Mouse (Mus musculus): ENCODE results near the gene Kcnrg. TPM values are rescaled to one million over a fixed set of nuclear protein-coding genes. Genes with fewer than 3 reads are reported as not detected.

Gene Kcnrg
- polyA plus RNA-seq, 1 experiment from 2014 or later: 0.50 TPM

GRCm38 (mm10) chr14:61647881-61648684 is 40.8 kb downstream of the Kcnrg start:
- Histone ChIP-seq H3K27ac (replicated peaks) (peak overlapping the region; percentile 100), H3K36me3 (replicated peaks) (peaks cover 3% of the 10 kb centered on the region; the same call in 1 of the 2 replicates), H3K9me3 (no peaks in the 10 kb centered on the region), H3K4me1 (peaks cover 7% of the 10 kb centered on the region; the same call in 1 of the 2 replicates), H3K4me3 (peak overlapping the region; percentile 96), H3K27me3 (replicated peaks; ENCODE audit: low read depth, poor library complexity, severe bottlenecking) (no peaks in the 10 kb centered on the region)
- peak; percentile 71 for DNase-seq (ENCODE audit: low spot score)
- WGBS: under 1% methylated on average over 94 of the region's 95 CpGs

GRCm38 (mm10) chr14:61648685-61649504 is 41.6 kb downstream of the Kcnrg start:
- 3% methylated on average over 62 of the region's 62 CpGs for WGBS
- H3K4me3 ChIP-seq: peak overlapping the region; percentile 96
- H3K9me3 ChIP-seq: no peaks in the 10 kb centered on the region
- peaks cover 7% of the 10 kb centered on the region; the same call in 1 of the 2 replicates for H3K4me1 ChIP-seq
- peak; percentile 99 for DNase-seq (ENCODE audit: low spot score)
- H3K27ac ChIP-seq (replicated peaks): peak overlapping the region; percentile 100
- no peaks in the 10 kb centered on the region for H3K27me3 ChIP-seq (replicated peaks; ENCODE audit: low read depth, poor library complexity, severe bottlenecking)
- no peaks in the 10 kb centered on the region for H3K36me3 ChIP-seq (replicated peaks)

GRCm38 (mm10) chr14:61650291-61650960 is 43.2 kb downstream of the Kcnrg start:
- H3K27me3 ChIP-seq (replicated peaks; ENCODE audit: low read depth, poor library complexity, severe bottlenecking): no peaks in the 10 kb centered on the region
- no peak overlapping the region for H3K4me3 ChIP-seq
- no peaks in the 10 kb centered on the region for H3K36me3 ChIP-seq (replicated peaks)
- 42% methylated on average over 9 of the region's 9 CpGs for WGBS
- peaks cover 7% of the 10 kb centered on the region; the same call in 1 of the 2 replicates for H3K4me1 ChIP-seq
- no peak for DNase-seq (ENCODE audit: low spot score)
- no peaks in the 10 kb centered on the region for H3K9me3 ChIP-seq
- no peak overlapping the region for H3K27ac ChIP-seq (replicated peaks)

- Histone ChIP-seq H3K27me3 (replicated peaks; ENCODE audit: low read depth, poor library complexity, severe bottlenecking) (no peaks in the 10 kb centered on the region), H3K4me1 (no peaks in the 10 kb centered on the region), H3K4me3 (no peak overlapping the region), H3K27ac (replicated peaks) (no peak overlapping the region), H3K36me3 (replicated peaks) (no peaks in the 10 kb centered on the region), H3K9me3 (no peaks in the 10 kb centered on the region)
- 34% methylated on average over 2 of the region's 2 CpGs for WGBS
- DNase-seq (ENCODE audit: low spot score): no peak
Measured at GRCm38 (mm10) chr14:61656469-61656868, 49.2 kb downstream of the Kcnrg start.

- Histone ChIP-seq H3K4me3 (no peak overlapping the region), H3K36me3 (replicated peaks) (no peaks in the 10 kb centered on the region), H3K4me1 (no peaks in the 10 kb centered on the region), H3K9me3 (no peaks in the 10 kb centered on the region), H3K27me3 (replicated peaks; ENCODE audit: low read depth, poor library complexity, severe bottlenecking) (no peaks in the 10 kb centered on the region), H3K27ac (replicated peaks) (no peak overlapping the region)
- DNase-seq (ENCODE audit: low spot score): no peak
- WGBS: 91% methylated on average over 1 of the region's 1 CpGs
Measured at GRCm38 (mm10) chr14:61661496-61661895, 54.2 kb downstream of the Kcnrg start.

- Histone ChIP-seq H3K9me3 (no peaks in the 10 kb centered on the region), H3K27me3 (replicated peaks; ENCODE audit: low read depth, poor library complexity, severe bottlenecking) (no peaks in the 10 kb centered on the region), H3K36me3 (replicated peaks) (no peaks in the 10 kb centered on the region), H3K27ac (replicated peaks) (no peak overlapping the region), H3K4me1 (no peaks in the 10 kb centered on the region), H3K4me3 (no peak overlapping the region)
- DNase-seq (ENCODE audit: low spot score): no peak
- 90% methylated on average over 8 of the region's 8 CpGs for WGBS
Measured at GRCm38 (mm10) chr14:61662307-61662706, 55.0 kb downstream of the Kcnrg start.

MicroRNAs within 50 kb of the gene (microRNA counts, 519-probe panel; counts per million panel counts)
- microRNA mmu-miR-15a (6,887 counts per million, percentile 97 among the panel's probes with 10 or more counts), microRNA mmu-miR-16 (7,805 counts per million, percentile 99 among the panel's probes with 10 or more counts)

Small RNA genes within 50 kb of the gene (microRNA-seq; reads per million reads assigned to microRNA genes)
- gene Mir15a (4,385 reads per million, percentile 88 among the genes with 10 or more reads in this experiment), gene Mir16-1 (2,254 reads per million, percentile 83 among the genes with 10 or more reads in this experiment)

Other genes with a start within 250 kb of the Kcnrg start
- 9.7 and 10.5 TPM in 2 replicates for gene Ebpl, start 247.0 kb upstream of the Kcnrg start, polyA plus RNA-seq (2016; fragmentation: Nextera tagmentation; extraction: Ambion mirVana)
- 84.7 and 84.9 TPM in 2 replicates for gene Kpna3, start 167.6 kb upstream of the Kcnrg start, polyA plus RNA-seq (2016; fragmentation: Nextera tagmentation; extraction: Ambion mirVana)
- 15.5 and 16.2 TPM in 2 replicates for gene Spryd7, start 50.6 kb upstream of the Kcnrg start, polyA plus RNA-seq (2016; fragmentation: Nextera tagmentation; extraction: Ambion mirVana)
- gene Trim13, start 9.2 kb upstream of the Kcnrg start, polyA plus RNA-seq (2016; fragmentation: Nextera tagmentation; extraction: Ambion mirVana): 14.4 and 15.1 TPM in 2 replicates

Data from embryonic facial prominence, embryonic 10.5 days (tissue).